Mouse (Mus musculus): ENCODE results near the gene Cygb. TPM values are rescaled to one million over a fixed set of nuclear protein-coding genes. Genes with fewer than 3 reads are reported as not detected.

Gene Cygb
- total RNA-seq, 2 experiments from 2014 or later, result 39.9 TPM

GRCm38 (mm10) chr11:116599230-116599629 is 54.9 kb downstream of the Cygb start:
- intact Hi-C loops (cut with DNase I), result no loop called here
- no peak for DNase-seq (ENCODE audit: low spot score in 2 of 2)

- no peak for DNase-seq (ENCODE audit: low spot score in 2 of 2)
- intact Hi-C loops (cut with DNase I), result no loop called here
These were observed 55.9 kb downstream of the Cygb start for GRCm38 (mm10) chr11:116598193-116598592.

- no peak for DNase-seq (ENCODE audit: low spot score in 2 of 2)
- intact Hi-C loops (cut with DNase I), result no loop called here
These were observed 57.3 kb downstream of the Cygb start for GRCm38 (mm10) chr11:116596766-116597165.

Other genes with a start within 250 kb of the Cygb start
- gene Rnf157, start 241.3 kb downstream of the Cygb start, total RNA-seq (2021), result 100 to 1,000 TPM; 252 to 278 TPM
- gene Ubald2, start 220.2 kb downstream of the Cygb start, total RNA-seq (2021), result 10 to 100 TPM; 31.3 to 33.7 TPM
- not detected for gene Qrich2, start 188.1 kb downstream of the Cygb start, total RNA-seq (2021)
- 10 to 100 TPM; 65.7 to 76.2 TPM for gene Prpsap1, start 160.1 kb downstream of the Cygb start, total RNA-seq (2021)
- 1 to 10 TPM; 4.9 to 5.5 TPM for gene Sphk1, start 123.4 kb downstream of the Cygb start, total RNA-seq (2021)
- gene Ube2o, start 72.9 kb downstream of the Cygb start, total RNA-seq (2021), result 100 to 1,000 TPM; 117 to 119 TPM
- gene Aanat, start 67.9 kb downstream of the Cygb start, total RNA-seq (2021), result 1 to 10 TPM in 1 of 2 experiments, under 1 TPM in 1; 0.64 to 1.5 TPM
- 1 to 10 TPM; 1.3 to 1.4 TPM for gene Rhbdf2, start 27.3 kb downstream of the Cygb start, total RNA-seq (2021)
- 1 to 10 TPM; 4.6 to 6.7 TPM for gene Prcd, start 779 bp downstream of the Cygb start, total RNA-seq (2021)
- gene St6galnac1, start 121.2 kb upstream of the Cygb start, total RNA-seq (2021), result not detected
- gene Mxra7, start 173.7 kb upstream of the Cygb start, total RNA-seq (2021), result 10 to 100 TPM; 10.4 to 15.9 TPM
- 10 to 100 TPM; 28.6 to 29.7 TPM for gene Mettl23, start 189.0 kb upstream of the Cygb start, total RNA-seq (2021)
- gene Jmjd6, start 189.1 kb upstream of the Cygb start, total RNA-seq (2021), result 10 to 100 TPM; 34.0 TPM
- 10 to 100 TPM; 35.2 to 49.6 TPM for gene Mfsd11, start 198.1 kb upstream of the Cygb start, total RNA-seq (2021)
- gene Srsf2, start 198.8 kb upstream of the Cygb start, total RNA-seq (2021), result 100 to 1,000 TPM; 137 to 140 TPM